Mouse (Mus musculus) embryo, embryonic 10 days (tissue): ENCODE results near the gene Adamts16.
"Not testable (repeated sequence)": the region's sequence is repeated elsewhere in the genome, so short reads cannot be mapped to it uniquely, and the experiment has no call there.

Source experiments
- DNase-seq: peaks from one replicate; pipeline ENCODE4 v3.0.0-alpha.2; 2015; ENCODE audit warnings: low spot score

Adamts16 gene

DNA sequence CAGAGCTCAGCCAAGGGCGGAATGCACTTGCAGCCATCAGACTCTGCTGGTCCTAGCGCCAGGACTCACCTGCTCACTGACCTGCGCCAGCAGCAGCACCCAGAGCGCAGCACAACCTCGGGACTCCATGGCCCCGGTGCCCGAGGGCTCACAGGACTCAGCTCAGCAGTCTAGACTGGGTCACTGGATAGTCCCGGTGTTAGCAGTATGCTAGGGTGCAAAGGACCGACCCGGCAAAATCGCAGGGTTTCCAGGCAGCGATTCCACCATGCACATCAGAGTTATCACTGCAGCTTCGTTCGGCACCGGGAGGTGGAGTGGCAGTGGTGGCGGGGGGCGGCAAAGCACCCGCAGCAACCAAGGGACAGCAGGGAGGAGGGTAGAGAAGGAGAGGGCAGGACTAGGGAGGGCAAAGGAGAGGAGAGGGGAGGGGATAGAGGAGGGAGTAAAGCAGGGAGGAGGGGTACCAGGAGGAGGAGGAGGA is at the start of gene Adamts16:
Adamts16 (minus strand) TSS at position 391 of the 484 bp plus-strand sequence.
- no peak for DNase-seq

GRCm38 (mm10) chr13:70887136-70887535 is 45.5 kb upstream of the Adamts16 start:
- no peak for DNase-seq

- DNase-seq, result no peak
Measured at GRCm38 (mm10) chr13:70885006-70885405, 43.4 kb upstream of the Adamts16 start.

DNA sequence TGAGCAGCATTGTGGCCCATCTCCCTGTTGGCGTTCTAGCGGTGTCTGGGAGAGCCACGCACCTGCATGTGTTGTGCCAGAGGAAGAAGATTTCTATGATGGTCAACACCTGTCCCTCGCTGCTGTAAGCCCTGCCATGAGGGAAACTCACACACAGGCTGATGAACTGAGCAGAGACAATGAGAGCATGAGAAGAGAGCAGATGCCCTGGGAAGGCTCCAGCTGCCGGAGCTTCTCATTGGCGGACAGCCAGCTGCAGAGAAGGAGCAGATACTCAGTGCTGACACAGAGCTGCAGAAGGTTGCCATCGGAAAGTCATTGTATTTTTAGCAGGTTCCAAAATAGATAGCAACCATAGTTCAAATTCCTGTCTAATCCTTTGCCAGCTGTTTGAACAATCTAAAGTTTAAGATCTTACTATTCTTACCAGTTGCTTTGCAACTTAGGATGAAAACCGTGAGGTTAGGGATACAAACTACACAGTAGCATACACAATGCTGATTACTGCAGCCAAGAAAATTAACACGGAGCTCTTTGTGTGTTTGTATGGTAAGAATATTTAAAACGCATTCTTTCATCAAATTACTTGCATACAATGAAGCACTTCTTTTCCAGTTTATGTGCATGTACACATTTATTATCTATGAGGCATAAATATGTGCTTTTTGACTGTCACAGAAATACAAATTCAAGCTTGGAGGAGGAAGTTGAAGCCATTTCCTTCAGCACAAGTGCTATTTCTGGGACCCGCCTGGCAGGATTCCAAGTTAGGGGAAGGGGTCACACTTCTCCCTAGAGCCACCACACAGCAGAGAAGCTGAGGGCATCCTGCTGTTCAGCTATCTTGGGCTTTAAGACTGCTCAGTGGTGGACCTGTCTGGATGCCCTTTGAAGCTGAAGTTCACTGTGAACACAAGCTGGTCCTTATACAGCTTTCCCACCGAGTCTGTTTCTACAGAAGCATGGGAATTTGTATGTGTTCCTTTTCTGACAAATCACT is 42.6 kb upstream of the Adamts16 start:
- DNase-seq, result no peak

DNA sequence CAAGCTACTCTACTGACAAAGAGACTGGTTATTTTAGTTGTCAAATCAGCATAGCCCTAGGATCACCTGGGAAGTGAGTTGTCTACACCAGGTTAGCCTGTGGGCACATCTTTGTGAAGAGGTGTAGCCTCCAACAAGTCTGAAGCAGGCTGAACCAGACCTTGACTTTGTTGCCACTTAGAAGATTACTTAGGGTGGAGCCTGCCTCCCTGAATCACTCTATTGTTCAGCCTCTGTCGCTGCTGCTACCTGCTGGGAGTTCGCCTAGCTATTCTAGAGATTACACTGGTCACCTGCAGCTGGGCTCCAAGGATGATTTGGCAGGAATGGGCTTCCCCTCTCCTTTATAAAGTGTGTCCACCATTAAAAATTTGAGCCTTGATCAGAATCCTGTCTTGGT is 38.4 kb upstream of the Adamts16 start:
- DNase-seq, result not testable (repeated sequence)

- no peak for DNase-seq
Measured at GRCm38 (mm10) chr13:70877550-70877913, 35.9 kb upstream of the Adamts16 start.

GRCm38 (mm10) chr13:70876648-70877549 is 35.3 kb upstream of the Adamts16 start:
- DNase-seq, result no peak

DNA sequence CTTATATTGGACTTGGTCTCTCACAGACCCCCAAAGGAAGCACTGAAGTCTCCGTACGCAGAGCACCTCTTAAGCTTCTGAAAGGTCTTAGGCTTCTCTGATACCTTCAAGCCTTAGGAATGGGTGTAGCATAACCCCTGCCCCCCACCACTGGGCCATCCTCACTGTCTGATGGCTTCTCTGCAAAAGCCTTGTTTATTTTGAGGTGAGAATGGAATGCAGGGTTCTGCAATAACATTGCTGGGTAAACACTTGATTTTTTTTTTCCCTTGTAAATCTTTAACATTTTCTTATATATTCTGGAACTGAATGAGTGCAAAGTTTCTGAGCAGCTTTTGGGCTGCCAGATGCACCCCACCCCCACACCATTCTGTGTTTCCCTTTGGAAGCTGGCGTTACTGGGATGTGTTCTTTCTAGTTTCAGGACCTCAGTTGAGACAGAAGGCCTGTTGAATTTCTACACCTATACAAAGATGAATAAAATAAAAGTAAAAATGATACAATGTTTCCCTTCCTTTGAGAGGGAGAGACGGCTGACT is 33.9 kb upstream of the Adamts16 start:
- DNase-seq, result no peak

- no peak for DNase-seq
Measured at GRCm38 (mm10) chr13:70874741-70875140, 33.1 kb upstream of the Adamts16 start.

- not testable (repeated sequence) for DNase-seq
Measured at GRCm38 (mm10) chr13:70873851-70874250, 32.2 kb upstream of the Adamts16 start.

DNA sequence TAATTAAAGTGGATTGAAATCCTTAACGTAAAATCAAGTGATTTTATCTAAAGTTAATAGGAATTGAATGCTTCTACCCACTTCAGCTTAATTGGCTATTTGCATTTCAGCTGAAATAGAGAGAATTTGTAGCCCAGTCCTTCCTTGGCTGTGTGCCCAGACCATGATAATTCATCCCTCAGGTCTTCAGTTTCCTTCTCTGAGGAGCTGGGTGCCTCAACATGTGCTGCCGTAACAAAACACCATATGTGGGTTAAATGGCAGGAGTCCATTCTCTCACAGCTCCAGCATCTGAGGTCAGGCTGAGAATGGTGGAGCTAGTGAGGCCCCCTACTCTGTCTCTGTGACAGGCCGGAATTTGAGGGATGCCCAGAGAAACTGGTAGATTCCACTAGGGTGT is 29.4 kb upstream of the Adamts16 start:
- DNase-seq, result no peak

- DNase-seq, result no peak
Measured at GRCm38 (mm10) chr13:70866971-70867625, 25.5 kb upstream of the Adamts16 start.

GRCm38 (mm10) chr13:70865867-70866266 is 24.3 kb upstream of the Adamts16 start:
- DNase-seq, result no peak

DNA sequence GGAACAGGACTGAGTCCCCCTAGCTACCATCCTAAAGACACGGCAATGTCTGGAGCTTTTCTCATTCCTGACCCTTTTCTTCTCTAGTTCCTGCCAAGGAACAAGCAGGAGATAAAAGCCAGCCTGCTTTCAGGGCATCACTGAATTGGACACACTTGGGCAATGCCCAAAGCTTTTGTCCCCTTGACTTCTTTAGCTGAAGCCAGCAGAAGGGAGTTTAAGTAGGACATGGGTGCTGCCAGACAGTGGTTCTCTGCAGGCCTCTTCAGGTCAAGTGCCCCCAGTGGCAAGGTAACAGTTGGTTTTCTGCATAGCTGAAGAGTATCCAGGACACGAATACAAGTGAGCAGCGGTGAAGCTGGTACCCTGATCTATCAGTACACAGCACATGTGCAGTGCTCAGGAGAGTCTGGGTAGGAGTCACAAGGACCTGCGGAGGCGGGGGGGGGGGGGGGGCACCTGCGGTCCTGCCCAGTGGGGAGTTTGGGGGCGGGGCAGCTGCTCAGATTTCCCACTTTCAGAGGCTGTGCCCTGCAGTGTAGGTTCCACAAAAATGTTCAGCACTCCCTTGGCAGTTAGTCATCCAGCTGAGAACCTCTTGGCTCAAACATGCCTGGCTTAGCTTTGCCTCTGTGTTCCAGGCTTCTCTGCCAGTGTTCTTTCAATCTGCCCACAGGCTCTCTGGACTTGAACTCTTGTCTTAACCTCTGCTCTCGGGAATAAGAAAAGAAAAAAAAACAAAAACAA is 20.7 kb upstream of the Adamts16 start:
- DNase-seq, result no peak

DNA sequence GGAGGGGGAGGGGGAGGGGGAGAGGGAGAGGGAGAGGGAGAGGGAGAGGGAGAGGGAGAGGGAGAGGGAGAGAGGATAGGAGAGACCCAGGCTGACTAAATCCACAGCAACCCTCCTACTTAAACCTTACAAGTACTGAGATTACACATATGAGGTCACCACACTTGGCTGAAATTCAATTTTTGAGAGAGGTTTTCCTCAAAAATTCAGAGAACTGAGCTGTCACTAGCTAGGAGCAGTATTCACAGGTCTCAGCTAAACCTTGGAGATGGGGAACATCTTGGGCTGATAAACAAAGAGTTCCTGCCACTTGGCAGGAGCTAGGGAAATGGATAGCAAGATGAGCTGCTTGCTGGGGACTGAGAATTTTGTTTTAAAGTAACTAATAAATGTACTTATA is 12.0 kb upstream of the Adamts16 start:
- DNase-seq, result no peak

- DNase-seq, result no peak
Measured at GRCm38 (mm10) chr13:70846933-70847332, 5.3 kb upstream of the Adamts16 start.

DNA sequence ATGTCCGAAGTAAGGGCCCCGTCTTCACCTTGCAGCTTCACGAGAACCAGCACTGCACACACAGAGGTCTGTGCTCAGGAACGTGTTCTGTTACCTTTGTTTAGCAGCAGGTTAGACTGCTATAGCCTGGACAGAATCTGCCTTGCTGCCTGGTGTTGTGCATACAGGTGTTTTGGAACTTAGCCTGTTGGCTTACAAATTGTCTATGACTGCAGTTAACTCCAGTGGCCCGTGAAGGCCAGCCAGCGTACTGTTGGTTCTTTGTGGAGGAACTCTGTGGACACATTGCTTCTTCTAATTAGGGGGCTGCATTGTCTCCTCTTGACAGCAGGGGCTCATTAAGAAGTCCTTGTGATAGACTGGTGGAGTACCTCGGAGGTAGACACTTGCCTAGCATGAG is 3.9 kb upstream of the Adamts16 start:
- DNase-seq, result no peak

GRCm38 (mm10) chr13:70842126-70842525 is 515 bp upstream of the Adamts16 start:
- no peak for DNase-seq

DNA sequence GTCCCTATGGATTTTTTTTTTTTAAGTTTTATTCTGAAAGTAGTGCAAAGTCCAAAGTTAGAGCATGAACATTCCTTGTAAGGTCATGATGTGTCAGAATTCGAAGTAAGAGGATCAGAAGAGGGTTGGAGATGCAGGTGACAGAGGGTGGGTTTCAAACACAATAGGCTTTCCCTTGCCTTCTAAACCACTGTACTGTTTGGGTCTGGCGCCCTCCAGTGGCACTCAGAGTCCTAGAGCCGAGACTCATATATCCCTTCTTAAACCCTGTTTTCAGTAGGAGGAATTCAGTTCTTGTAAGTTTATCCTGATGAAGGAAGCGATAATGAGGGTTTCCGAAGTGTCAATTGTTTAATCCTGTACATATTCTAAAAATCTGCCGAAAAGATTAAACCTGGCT is 1.4 kb downstream of the Adamts16 start:
- peak; percentile 87 for DNase-seq

DNA sequence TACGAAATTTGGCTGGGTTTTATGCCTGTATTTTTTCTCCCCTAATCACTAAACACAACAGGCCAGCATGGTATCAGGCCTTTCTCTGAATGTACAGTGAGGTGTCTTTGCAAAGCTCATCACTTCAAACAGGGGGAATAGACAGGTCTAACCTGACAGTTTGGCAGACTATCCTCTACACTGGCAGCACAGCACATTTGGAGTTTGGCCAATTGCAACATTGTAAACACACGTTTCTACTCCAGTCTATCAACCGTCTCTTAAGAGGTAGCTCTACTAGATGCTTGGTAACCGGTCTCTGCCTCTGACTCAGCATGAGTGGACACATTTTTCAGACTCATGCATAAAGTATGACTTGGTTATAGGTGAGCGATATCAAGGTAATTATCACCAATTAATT is 4.0 kb downstream of the Adamts16 start:
- no peak for DNase-seq

DNA sequence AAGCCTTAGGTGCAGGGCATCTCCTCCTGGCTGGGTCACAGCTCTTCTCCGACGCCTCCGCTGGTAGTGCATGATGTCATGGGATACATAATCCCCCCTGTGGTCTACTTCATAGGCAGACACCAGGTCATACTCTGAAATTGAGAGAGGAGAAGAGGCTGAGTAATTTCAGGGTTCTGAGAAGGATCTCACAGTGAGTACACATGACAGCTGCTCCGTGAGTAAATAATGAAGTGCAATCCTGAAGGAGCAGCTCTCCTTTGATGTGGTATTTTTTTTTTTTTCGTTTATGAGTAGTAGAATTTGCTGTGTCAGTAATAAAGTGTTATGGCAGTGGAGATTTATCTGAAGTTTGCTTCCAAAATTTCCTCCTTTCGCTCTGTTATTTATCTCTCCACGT is 5.4 kb downstream of the Adamts16 start:
- no peak for DNase-seq
